Mouse (Mus musculus) midbrain, postnatal 0 days (tissue): ENCODE results near the gene Ift57. TPM values are rescaled to one million over a fixed set of nuclear protein-coding genes. Genes with fewer than 3 reads are reported as not detected.

Experiments
- ATAC-seq: fragments of 200-750 bp; cut with Nextera tagmentation; 2 replicates; pipeline ENCODE4 v1.8.0; 2017; ENCODE audit warnings: moderate number of reproducible peaks, mild to moderate bottlenecking, moderate TSS enrichment, moderate library complexity; ENCODE audit not compliant: low FRiP score
- DNase-seq: peaks from one replicate; pipeline ENCODE4 v3.0.0-alpha.2; 2015; ENCODE audit warnings: low spot score
- H3K27ac ChIP-seq: fragments of 300-500 bp; sonication (generic); 2 replicates; pipeline ENCODE4 v1.5.1; 2014; ENCODE audit warnings: low read depth, mild to moderate bottlenecking, low read length, mixed read lengths
- H3K27me3 ChIP-seq: fragments of 300-500 bp; sonication (generic); 2 replicates; pipeline ENCODE4 v1.6.1; 2014; ENCODE audit warnings: low read length, control low read depth, mixed read lengths; ENCODE audit not compliant: insufficient read depth
- H3K36me3 ChIP-seq: fragments of 300-500 bp; sonication (generic); 2 replicates; pipeline ENCODE4 v1.6.1; 2014; ENCODE audit warnings: low read length, control low read depth, mixed read lengths; ENCODE audit not compliant: insufficient read depth
- H3K4me1 ChIP-seq: fragments of 300-500 bp; sonication (generic); 2 replicates; pipeline ENCODE4 v1.6.1; 2014; ENCODE audit warnings: mild to moderate bottlenecking, control low read depth, antibody characterized with exemption, low read length, mixed read lengths; ENCODE audit not compliant: insufficient read depth
- H3K4me2 ChIP-seq: fragments of 300-500 bp; sonication (generic); 2 replicates; pipeline ENCODE4 v1.6.1; 2014; ENCODE audit warnings: low read depth, mild to moderate bottlenecking, low read length, mixed read lengths; ENCODE audit not compliant: poor library complexity, severe bottlenecking
- H3K4me3 ChIP-seq: fragments of 300-500 bp; sonication (generic); 2 replicates; pipeline ENCODE4 v1.5.1; 2014; ENCODE audit warnings: low read depth, mild to moderate bottlenecking, low read length, moderate library complexity
- H3K9ac ChIP-seq: fragments of 300-500 bp; sonication (generic); replicated peaks from 2 replicates; pipeline ENCODE4 v1.6.1; 2014; ENCODE audit warnings: mild to moderate bottlenecking, low read length, moderate library complexity, mixed read lengths; ENCODE audit not compliant: poor library complexity, severe bottlenecking
- H3K9me3 ChIP-seq: fragments of 300-500 bp; sonication (generic); 2 replicates; pipeline ENCODE4 v1.6.1; 2016; ENCODE audit warnings: low read length, control low read depth
- CTCF ChIP-seq: IDR thresholded peaks from 2 replicates; pipeline ENCODE4 v1.5.1; 2016; ENCODE audit warnings: antibody characterized with exemption, mild to moderate bottlenecking
- WGBS: fragments of 180-500 bp; shearing (Covaris S2); extraction: QIAGEN DNeasy Blood & Tissue Kit; methylation state at CpG from one replicate; pipeline ENCODE4 v1.1.7; 2014; 5-methylcytosine and 5-hydroxymethylcytosine counted together
- polyA plus RNA-seq: library from polyadenylated mRNA; unstranded; fragments of >200 nt; fragmentation: Nextera tagmentation; extraction: Ambion mirVana; gene quantifications from 2 replicates; pipeline ENCODE4 v1.2.1, GENCODE M21; 2015
- total RNA-seq: library from RNA; depleted of rRNA; stranded (reverse); fragments of >200 nt; gene quantifications from 2 replicates; pipeline ENCODE4 v1.2.3, GENCODE M21; 2014

Gene Ift57
- total and polyA plus RNA-seq, 2 experiments from 2014 or later = 16.1 to 44.2 TPM

DNA sequence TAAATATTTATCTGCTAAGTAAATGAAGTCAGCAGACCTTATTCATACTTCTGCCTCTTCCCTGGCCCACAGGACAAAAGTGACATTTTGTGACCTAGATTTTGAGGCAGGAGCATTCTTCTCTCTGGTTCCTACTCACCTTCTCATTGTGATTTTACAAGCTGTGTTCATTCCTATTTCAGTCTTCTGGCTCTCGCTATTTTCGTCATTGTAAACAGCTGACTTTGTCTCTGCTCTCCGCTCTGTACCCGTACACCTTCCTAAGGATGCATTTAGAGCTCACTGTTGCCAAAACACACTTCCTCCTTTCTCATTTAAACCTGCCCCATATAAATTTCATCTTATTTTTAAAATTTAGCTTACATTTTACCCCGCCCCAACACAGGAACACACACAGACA is 26.4 kb downstream of the Ift57 start:
- Histone ChIP-seq H3K27ac (no peak overlapping the region), H3K4me2 (no peak overlapping the region), H3K36me3 (no peaks in the 10 kb centered on the region), H3K9me3 (no peaks in the 10 kb centered on the region), H3K4me1 (no peaks in the 10 kb centered on the region), H3K9ac (no peak overlapping the region), H3K27me3 (no peaks in the 10 kb centered on the region), H3K4me3 (no peak overlapping the region)
- TF ChIP-seq CTCF = no peak
- ATAC-seq = no peak
- 92% methylated on average over 5 of the region's 5 CpGs for WGBS
- no peak for DNase-seq

DNA sequence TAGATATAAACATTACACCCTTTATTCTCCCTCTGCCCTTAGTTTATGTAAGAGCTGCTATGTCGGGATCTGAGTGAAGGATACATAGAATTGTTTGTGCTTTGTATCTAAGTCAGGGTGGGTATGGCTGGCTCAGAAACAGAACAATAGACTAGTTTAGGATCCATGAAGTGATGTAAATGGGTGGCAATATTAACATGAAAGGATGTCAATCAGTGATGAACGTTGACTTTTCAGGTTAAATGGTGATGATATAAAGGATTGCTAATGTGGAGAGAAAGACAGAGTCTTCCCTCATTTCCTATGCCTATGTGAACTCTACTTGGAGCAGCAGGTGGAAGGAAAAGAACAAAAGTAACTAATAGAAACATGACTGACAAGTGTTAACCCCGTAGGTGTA is 27.2 kb downstream of the Ift57 start:
- Histone ChIP-seq H3K4me1 (no peaks in the 10 kb centered on the region), H3K36me3 (no peaks in the 10 kb centered on the region), H3K27ac (no peak overlapping the region), H3K4me2 (no peak overlapping the region), H3K9ac (no peak overlapping the region), H3K27me3 (no peaks in the 10 kb centered on the region), H3K4me3 (no peak overlapping the region), H3K9me3 (no peaks in the 10 kb centered on the region)
- ATAC-seq (no peak), DNase-seq (no peak)
- WGBS = 62% methylated on average over 3 of the region's 3 CpGs
- TF ChIP-seq CTCF = no peak

DNA sequence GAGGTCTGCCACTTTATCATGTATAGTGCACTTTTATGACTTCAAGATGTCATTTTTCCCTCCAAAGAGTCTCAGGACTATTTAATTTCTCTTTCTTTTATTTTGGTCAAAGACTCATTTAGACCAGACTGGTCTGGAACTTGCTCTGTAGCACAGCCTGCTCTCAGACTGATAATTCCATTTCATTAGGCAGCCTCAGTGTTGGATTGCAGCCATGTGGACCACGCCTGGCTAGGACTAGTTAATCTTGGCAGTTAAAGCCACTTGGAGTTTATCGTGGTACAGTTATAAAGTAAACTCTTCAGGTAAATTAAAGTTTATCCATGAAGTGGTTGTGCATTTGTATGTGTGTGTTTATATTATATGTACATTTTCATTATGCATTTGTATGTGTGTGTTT is 27.7 kb downstream of the Ift57 start:
- Histone ChIP-seq H3K36me3 (no peaks in the 10 kb centered on the region), H3K9me3 (no peaks in the 10 kb centered on the region), H3K4me2 (no peak overlapping the region), H3K4me3 (no peak overlapping the region), H3K27ac (no peak overlapping the region), H3K9ac (no peak overlapping the region), H3K4me1 (no peaks in the 10 kb centered on the region), H3K27me3 (no peaks in the 10 kb centered on the region)
- WGBS = 80% methylated on average over 2 of the region's 2 CpGs
- no peak for DNase-seq
- no peak for TF ChIP-seq CTCF
- ATAC-seq = no peak

DNA sequence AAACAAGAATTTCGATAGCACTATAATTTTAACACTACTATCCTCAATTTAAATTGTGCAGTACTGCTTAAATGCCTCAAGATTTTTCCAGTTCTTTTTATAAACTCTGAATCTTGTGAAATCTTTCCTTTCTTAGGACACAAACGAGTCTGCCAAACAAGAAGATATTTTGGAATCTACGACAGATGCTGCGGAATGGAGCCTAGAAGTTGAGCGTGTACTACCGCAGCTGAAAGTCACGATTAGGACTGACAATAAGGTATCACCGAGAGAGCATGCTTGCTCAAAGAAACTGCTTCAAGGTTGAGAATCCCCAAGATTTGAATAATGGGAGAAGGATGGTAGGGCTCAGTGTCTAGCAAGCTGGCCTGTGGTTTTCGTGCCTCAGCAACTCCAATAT is 37.5 kb downstream of the Ift57 start:
- Histone ChIP-seq H3K4me3 (no peak overlapping the region), H3K9ac (no peak overlapping the region), H3K27ac (no peak overlapping the region), H3K27me3 (no peaks in the 10 kb centered on the region), H3K4me2 (no peak overlapping the region), H3K36me3 (no peaks in the 10 kb centered on the region), H3K9me3 (no peaks in the 10 kb centered on the region), H3K4me1 (no peaks in the 10 kb centered on the region)
- DNase-seq (no peak), ATAC-seq (no peak)
- TF ChIP-seq CTCF = no peak
- 90% methylated on average over 9 of the region's 9 CpGs for WGBS

DNA sequence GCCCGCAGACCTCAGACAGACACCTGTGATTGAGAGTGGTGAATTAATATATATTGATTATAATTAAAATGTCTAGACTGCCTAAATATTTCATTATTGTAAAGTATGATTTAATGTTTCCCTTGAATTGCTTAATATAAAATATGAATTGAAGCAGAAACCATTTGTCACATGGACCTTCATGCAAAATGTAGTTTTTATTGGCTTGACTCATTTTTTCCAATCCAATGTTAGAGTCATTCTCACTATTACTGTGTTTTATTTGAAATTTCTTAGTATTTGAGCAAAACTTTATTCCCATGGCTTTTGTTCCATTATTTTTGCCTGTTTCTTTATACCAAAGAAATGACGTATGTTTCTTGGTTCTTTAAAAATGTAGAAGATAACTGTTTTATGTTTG is 48.3 kb downstream of the Ift57 start:
- H3K4me1 ChIP-seq = no peaks in the 10 kb centered on the region
- H3K27me3 ChIP-seq = no peaks in the 10 kb centered on the region
- H3K4me3 ChIP-seq = no peak overlapping the region
- ATAC-seq (no peak), DNase-seq (no peak)
- 86% methylated on average over 2 of the region's 2 CpGs for WGBS
- no peaks in the 10 kb centered on the region for H3K36me3 ChIP-seq
- no peaks in the 10 kb centered on the region for H3K9me3 ChIP-seq
- no peak overlapping the region for H3K4me2 ChIP-seq
- no peak overlapping the region for H3K9ac ChIP-seq
- TF ChIP-seq CTCF = no peak
- no peak overlapping the region for H3K27ac ChIP-seq

DNA sequence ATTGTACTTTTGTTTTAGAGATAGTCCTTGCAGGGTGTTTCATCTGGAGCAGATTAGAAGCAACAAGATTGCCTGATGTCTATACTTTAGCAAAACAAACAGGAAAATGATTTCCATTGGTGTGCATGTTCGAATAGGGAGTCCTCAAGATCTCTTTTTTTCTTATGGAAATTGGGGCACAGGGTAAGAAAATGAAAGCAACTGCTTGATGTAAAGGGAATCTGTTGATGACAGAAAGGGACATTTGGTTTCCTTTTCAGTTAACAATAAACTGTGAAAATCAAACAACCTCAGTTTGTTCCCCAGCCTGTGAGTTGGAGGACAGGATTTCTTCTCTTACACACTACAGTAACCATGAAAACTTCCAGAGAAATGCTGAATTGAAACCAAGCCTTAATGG is 53.9 kb downstream of the Ift57 start:
- Histone ChIP-seq H3K9me3 (no peaks in the 10 kb centered on the region), H3K4me2 (no peak overlapping the region), H3K4me3 (no peak overlapping the region), H3K9ac (no peak overlapping the region), H3K4me1 (no peaks in the 10 kb centered on the region), H3K27me3 (no peaks in the 10 kb centered on the region), H3K36me3 (no peaks in the 10 kb centered on the region), H3K27ac (no peak overlapping the region)
- ATAC-seq (no peak), DNase-seq (no peak)
- WGBS = 46% methylated on average over 1 of the region's 1 CpGs
- no peak for TF ChIP-seq CTCF
